Mouse (Mus musculus) cortical plate, adult 2 months (tissue): ENCODE measurements around the gene Fem1b.
"Not testable (repeated sequence)": the region's sequence is repeated elsewhere in the genome, so short reads cannot be mapped to it uniquely, and the experiment has no call there.

ENCODE experiments used
- CTCF ChIP-seq: fragments of 200-500 bp; IDR thresholded peaks from 2 replicates; pipeline ENCODE4 v1.5.1; 2011; ENCODE audit warnings: mild to moderate bottlenecking, control low read depth, low read length; ENCODE audit not compliant: insufficient read depth; ENCODE audit errors: extremely low read depth
- POLR2A ChIP-seq: fragments of 200-500 bp; IDR thresholded peaks from 2 replicates; pipeline ENCODE4 v1.6.1; 2011; ENCODE audit warnings: mild to moderate bottlenecking, low read length, control low read depth; ENCODE audit not compliant: insufficient read depth; ENCODE audit errors: extremely low read depth

DNA sequence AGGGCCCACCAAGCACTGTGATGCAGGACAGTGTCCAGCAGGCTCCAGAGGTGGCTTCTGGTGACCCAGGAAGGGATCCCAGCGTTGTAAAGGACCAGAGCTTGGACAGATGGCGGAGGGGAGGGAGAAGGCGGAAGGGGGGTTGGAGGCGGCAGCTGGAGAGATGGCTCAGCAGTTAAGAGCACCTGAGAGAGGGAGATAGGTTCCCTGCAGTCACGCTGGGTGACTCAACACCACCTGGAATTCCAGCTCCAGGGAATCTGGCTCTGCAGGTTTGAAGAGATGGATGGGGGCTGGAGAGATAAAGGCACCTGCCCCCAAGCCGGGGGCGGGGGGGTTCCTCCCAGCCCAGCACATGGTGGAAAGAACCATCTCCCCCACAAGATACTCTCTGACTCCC, 48.4 kb upstream of the Fem1b start:
- TF ChIP-seq CTCF, POLR2A: not testable (repeated sequence)
